Mouse (Mus musculus) MEL (cell line): Measurements from ENCODE around the gene N4bp2l1.

ENCODE experiments used
- CTCF ChIP-seq, 3 experiments: IDR thresholded peaks in 2 of 3; conservative IDR thresholded peaks in 1 of 3; 2 replicates each; pipeline ENCODE4 v1.5.1; 2011 to 2012; ENCODE audit warnings: low read length in 3 of 3, low read depth in 2 of 3, mild to moderate bottlenecking in 2 of 3, improper control_type of control experiment in 1 of 3, inconsistent platforms in 1 of 3, mixed read lengths in 1 of 3, moderate library complexity in 1 of 3; ENCODE audit not compliant: control insufficient read depth in 1 of 3, insufficient read depth in 1 of 3, poor library complexity in 1 of 3, severe bottlenecking in 1 of 3
- NELFE ChIP-seq: IDR thresholded peaks from 2 replicates; pipeline ENCODE4 v1.6.1; 2011; ENCODE audit warnings: low read depth, low read length, improper control_type of control experiment
- TBP ChIP-seq: IDR thresholded peaks from 2 replicates; pipeline ENCODE4 v1.8.0; 2011; ENCODE audit warnings: low read depth, low read length, improper control_type of control experiment

DNA sequence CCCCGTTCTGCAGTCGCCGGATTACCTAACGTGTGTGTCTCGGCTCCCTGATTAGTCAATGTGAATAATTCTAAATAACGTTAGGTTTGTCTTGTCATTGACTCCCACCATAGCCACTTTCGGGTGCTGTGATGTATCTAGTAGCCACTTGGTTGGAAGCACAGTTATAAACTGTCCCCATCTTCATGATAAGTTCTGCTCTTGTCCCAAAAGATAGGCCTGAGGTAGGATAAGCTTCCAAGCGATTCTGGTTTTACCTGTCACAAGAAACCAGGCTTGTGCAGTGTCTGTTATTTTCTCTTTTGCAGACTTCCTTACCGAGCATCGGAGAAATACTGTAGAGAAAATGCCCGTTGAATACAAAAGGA is 74.1 kb downstream of the N4bp2l1 start:
- TF ChIP-seq NELFE (no peak), CTCF (IDR thresholded peaks at IDR 0.05 in 2 of 3, conservative IDR thresholded peaks at IDR 0.05 in 1 of 3; ENCODE audit: control insufficient read depth in 1 of 3, insufficient read depth in 1 of 3, low read depth in 2 of 3, low read length in 3 of 3, poor library complexity in 1 of 3, severe bottlenecking in 1 of 3) (no peak), TBP (no peak)
